Mouse (Mus musculus) lung, embryonic 14.5 days (tissue): ENCODE measurements around the gene Olfr1293-ps. TPM values are rescaled to one million over a fixed set of nuclear protein-coding genes. Genes with fewer than 3 reads are reported as not detected.

Experiments
- ATAC-seq: fragments of 200-750 bp; cut with Nextera tagmentation; 2 replicates; pipeline ENCODE4 v1.8.0; 2017; ENCODE audit warnings: mild to moderate bottlenecking, moderate TSS enrichment, moderate library complexity; ENCODE audit not compliant: insufficient read depth
- DNase-seq: peaks from one replicate; pipeline ENCODE4 v3.0.0-alpha.2; 2015
- H3K27ac ChIP-seq: fragments of 300-500 bp; sonication (generic); 2 replicates; pipeline ENCODE4 v1.5.1; 2014; ENCODE audit warnings: low read depth, mild to moderate bottlenecking, moderate library complexity
- H3K27me3 ChIP-seq: fragments of 300-500 bp; sonication (generic); 2 replicates; pipeline ENCODE4 v1.6.1; 2014; ENCODE audit warnings: low read length, control low read depth; ENCODE audit not compliant: insufficient read depth
- H3K36me3 ChIP-seq: fragments of 300-500 bp; sonication (generic); 2 replicates; pipeline ENCODE4 v1.6.1; 2014; ENCODE audit warnings: control low read depth; ENCODE audit not compliant: insufficient read depth
- H3K4me1 ChIP-seq: fragments of 300-500 bp; sonication (generic); 2 replicates; pipeline ENCODE4 v1.6.1; 2014; ENCODE audit warnings: antibody characterized with exemption, control low read depth; ENCODE audit not compliant: insufficient read depth
- H3K4me2 ChIP-seq: fragments of 300-500 bp; sonication (generic); 2 replicates; pipeline ENCODE4 v1.6.1; 2014; ENCODE audit warnings: mild to moderate bottlenecking
- H3K4me3 ChIP-seq: fragments of 300-500 bp; sonication (generic); 2 replicates; pipeline ENCODE4 v1.5.1; 2014; ENCODE audit warnings: low read depth, low read length
- H3K9ac ChIP-seq: fragments of 300-500 bp; sonication (generic); 2 replicates; pipeline ENCODE4 v1.6.1; 2014
- H3K9me3 ChIP-seq: fragments of 300-500 bp; sonication (generic); 2 replicates; pipeline ENCODE4 v1.6.1; 2016; ENCODE audit warnings: low read depth, low read length, control low read depth
- CTCF ChIP-seq: IDR thresholded peaks from 2 replicates; pipeline ENCODE4 v1.5.1; 2016; ENCODE audit warnings: antibody characterized with exemption, low read depth
- WGBS: fragments of 180-500 bp; shearing (Covaris S2); extraction: QIAGEN DNeasy Blood & Tissue Kit; methylation state at CpG from one replicate; pipeline ENCODE4 v1.1.7; 2014; 5-methylcytosine and 5-hydroxymethylcytosine counted together
- polyA plus RNA-seq: library from polyadenylated mRNA; unstranded; fragments of >200 nt; fragmentation: Nextera tagmentation; extraction: Ambion mirVana; gene quantifications from 2 replicates; pipeline ENCODE4 v1.2.1, GENCODE M21; 2014

The Olfr1293-ps gene
- not detected in 2 replicates for polyA plus RNA-seq

- H3K27ac ChIP-seq = no peak within 1 kb of the TSS
- H3K9me3 ChIP-seq = no peaks in the 10 kb centered on the region
- no peak within 1 kb of the TSS for H3K4me3 ChIP-seq
- no peak within 1 kb of the TSS for H3K9ac ChIP-seq
- ATAC-seq = no peak
- WGBS = 88% methylated on average over 1 of the region's 1 CpGs
- no peak for TF ChIP-seq CTCF
- H3K4me1 ChIP-seq = no peaks in the 10 kb centered on the region
- no peak within 1 kb of the TSS for H3K4me2 ChIP-seq
- no peaks in the 10 kb centered on the region for H3K27me3 ChIP-seq
- DNase-seq = no peak
- no peaks in the 10 kb centered on the region for H3K36me3 ChIP-seq
Measured at GRCm38 (mm10) chr2:111524903-111525302, at the start of gene Olfr1293-ps. TSS of gene Olfr1293-ps (plus strand) at chr2:111525203.

GRCm38 (mm10) chr2:111480519-111480918, 44.5 kb upstream of the Olfr1293-ps start, which contains the start of gene Olfr1289:
TSS of gene Olfr1289 (plus strand) at chr2:111480819.
- Histone ChIP-seq H3K27me3 (no peaks in the 10 kb centered on the region), H3K4me3 (no peak within 1 kb of the TSS), H3K4me1 (no peaks in the 10 kb centered on the region), H3K4me2 (no peak within 1 kb of the TSS), H3K9me3 (no peaks in the 10 kb centered on the region), H3K9ac (no peak within 1 kb of the TSS), H3K27ac (no peak within 1 kb of the TSS), H3K36me3 (no peaks in the 10 kb centered on the region)
- DNase-seq (no peak), ATAC-seq (no peak)
- TF ChIP-seq CTCF = no peak
- WGBS = 76% methylated on average over 1 of the region's 1 CpGs

GRCm38 (mm10) chr2:111493729-111494128, 31.3 kb upstream of the Olfr1293-ps start, which contains the start of gene Olfr1290:
TSS of gene Olfr1290 (minus strand) at chr2:111493829.
- Histone ChIP-seq H3K9me3 (no peaks in the 10 kb centered on the region), H3K9ac (no peak within 1 kb of the TSS), H3K4me3 (no peak within 1 kb of the TSS), H3K27me3 (no peaks in the 10 kb centered on the region), H3K27ac (no peak within 1 kb of the TSS), H3K4me2 (no peak within 1 kb of the TSS), H3K4me1 (no peaks in the 10 kb centered on the region), H3K36me3 (no peaks in the 10 kb centered on the region)
- no peak for ATAC-seq
- TF ChIP-seq CTCF = no peak
- no peak for DNase-seq
- 71% methylated on average over 5 of the region's 5 CpGs for WGBS

GRCm38 (mm10) chr2:111496880-111497279, 28.1 kb upstream of the Olfr1293-ps start, which contains the start of gene Olfr1291-ps1:
TSS of gene Olfr1291-ps1 (plus strand) at chr2:111497180.
- Histone ChIP-seq H3K36me3 (no peaks in the 10 kb centered on the region), H3K9ac (no peak within 1 kb of the TSS), H3K4me2 (no peak within 1 kb of the TSS), H3K9me3 (no peaks in the 10 kb centered on the region), H3K4me3 (no peak within 1 kb of the TSS), H3K27ac (no peak within 1 kb of the TSS), H3K4me1 (no peaks in the 10 kb centered on the region), H3K27me3 (no peaks in the 10 kb centered on the region)
- DNase-seq (no peak), ATAC-seq (no peak)
- WGBS = 86% methylated on average over 3 of the region's 3 CpGs
- no peak for TF ChIP-seq CTCF

GRCm38 (mm10) chr2:111517451-111517850, 7.6 kb upstream of the Olfr1293-ps start:
- no peak for DNase-seq
- Histone ChIP-seq H3K9me3 (no peaks in the 10 kb centered on the region; the same call in 1 of the 2 replicates), H3K36me3 (no peaks in the 10 kb centered on the region), H3K27ac (no peak overlapping the region), H3K4me1 (no peaks in the 10 kb centered on the region), H3K9ac (no peak overlapping the region), H3K4me2 (no peak overlapping the region), H3K4me3 (no peak overlapping the region), H3K27me3 (no peaks in the 10 kb centered on the region)
- no peak for ATAC-seq
- WGBS = 88% methylated on average over 10 of the region's 10 CpGs
- no peak for TF ChIP-seq CTCF

GRCm38 (mm10) chr2:111540191-111540590, 15.2 kb downstream of the Olfr1293-ps start, which contains the start of gene Olfr1294:
TSS of gene Olfr1294 (minus strand) at chr2:111540291.
- no peak for TF ChIP-seq CTCF
- 45% methylated on average over 1 of the region's 1 CpGs for WGBS
- H3K27ac ChIP-seq = no peak within 1 kb of the TSS
- no peaks in the 10 kb centered on the region for H3K9me3 ChIP-seq
- no peaks in the 10 kb centered on the region for H3K36me3 ChIP-seq
- H3K4me2 ChIP-seq = no peak within 1 kb of the TSS
- no peaks in the 10 kb centered on the region for H3K27me3 ChIP-seq
- ATAC-seq (no peak), DNase-seq (no peak)
- H3K4me3 ChIP-seq = no peak within 1 kb of the TSS
- no peak within 1 kb of the TSS for H3K9ac ChIP-seq
- no peaks in the 10 kb centered on the region for H3K4me1 ChIP-seq

GRCm38 (mm10) chr2:111569581-111569980, 44.6 kb downstream of the Olfr1293-ps start, which contains the start of gene Olfr1295:
TSS of gene Olfr1295 (minus strand) at chr2:111569681.
- Histone ChIP-seq H3K36me3 (no peaks in the 10 kb centered on the region), H3K9me3 (no peaks in the 10 kb centered on the region), H3K4me3 (no peak within 1 kb of the TSS), H3K27ac (no peak within 1 kb of the TSS), H3K9ac (no peak within 1 kb of the TSS), H3K27me3 (no peaks in the 10 kb centered on the region), H3K4me1 (no peaks in the 10 kb centered on the region), H3K4me2 (no peak within 1 kb of the TSS)
- ATAC-seq (no peak), DNase-seq (no peak)
- TF ChIP-seq CTCF = no peak

Other genes starting within 250 kb of the Olfr1293-ps start
- not detected in 2 replicates for gene Olfr1278, start 235.1 kb upstream of the Olfr1293-ps start, polyA plus RNA-seq
- not detected in 2 replicates for gene Olfr1279, start 224.6 kb upstream of the Olfr1293-ps start, polyA plus RNA-seq
- gene Olfr1280, start 211.2 kb upstream of the Olfr1293-ps start, polyA plus RNA-seq = not detected in 2 replicates
- not detected in 2 replicates for gene Olfr1281, start 198.7 kb upstream of the Olfr1293-ps start, polyA plus RNA-seq
- not detected in 2 replicates for gene Olfr1282, start 189.1 kb upstream of the Olfr1293-ps start, polyA plus RNA-seq
- gene Olfr1283, start 158.4 kb upstream of the Olfr1293-ps start, polyA plus RNA-seq = not detected in 2 replicates
- not detected in 2 replicates for gene Olfr1284, start 149.7 kb upstream of the Olfr1293-ps start, polyA plus RNA-seq
- not detected in 2 replicates for gene Olfr1286, start 102.1 kb upstream of the Olfr1293-ps start, polyA plus RNA-seq
- gene Olfr1287, start 76.1 kb upstream of the Olfr1293-ps start, polyA plus RNA-seq = not detected in 2 replicates
- not detected in 2 replicates for gene Olfr1288, start 51.1 kb upstream of the Olfr1293-ps start, polyA plus RNA-seq
- not detected in 2 replicates for gene Olfr1289, start 44.4 kb upstream of the Olfr1293-ps start, polyA plus RNA-seq
- gene Olfr1290, start 31.4 kb upstream of the Olfr1293-ps start, polyA plus RNA-seq = not detected in 2 replicates
- gene Olfr1291-ps1, start 28.0 kb upstream of the Olfr1293-ps start, polyA plus RNA-seq = not detected in 2 replicates
- gene Olfr1294, start 15.1 kb downstream of the Olfr1293-ps start, polyA plus RNA-seq = not detected in 2 replicates
- gene Olfr1295, start 44.5 kb downstream of the Olfr1293-ps start, polyA plus RNA-seq = not detected in 2 replicates
- gene Olfr1297, start 101.3 kb downstream of the Olfr1293-ps start, polyA plus RNA-seq = not detected in 2 replicates
- not detected in 2 replicates for gene Olfr1298, start 124.0 kb downstream of the Olfr1293-ps start, polyA plus RNA-seq
- gene Olfr1299, start 136.2 kb downstream of the Olfr1293-ps start, polyA plus RNA-seq = not detected in 2 replicates
- not detected in 2 replicates for gene Olfr1301, start 225.8 kb downstream of the Olfr1293-ps start, polyA plus RNA-seq